Mouse (Mus musculus) forebrain, embryonic 13.5 days (tissue): ENCODE data around the gene Zzef1. TPM values are rescaled to one million over a fixed set of nuclear protein-coding genes. Genes with fewer than 3 reads are reported as not detected.

Experiments
- ATAC-seq: fragments of 200-750 bp; cut with Nextera tagmentation; 2 replicates; pipeline ENCODE4 v1.8.0; 2017
- H3K27ac ChIP-seq: fragments of 300-500 bp; sonication (generic); 2 replicates; pipeline ENCODE4 v1.5.1; 2015; ENCODE audit warnings: inconsistent platforms, mild to moderate bottlenecking, moderate library complexity
- H3K27me3 ChIP-seq: fragments of 300-500 bp; sonication (generic); 2 replicates; pipeline ENCODE4 v1.6.1; 2015; ENCODE audit warnings: mild to moderate bottlenecking, inconsistent platforms
- H3K36me3 ChIP-seq: fragments of 300-500 bp; sonication (generic); 2 replicates; pipeline ENCODE4 v1.6.1; 2015; ENCODE audit warnings: mild to moderate bottlenecking, inconsistent platforms; ENCODE audit not compliant: poor library complexity, severe bottlenecking
- H3K4me1 ChIP-seq: fragments of 300-500 bp; sonication (generic); 2 replicates; pipeline ENCODE4 v1.6.1; 2015; ENCODE audit warnings: inconsistent platforms
- H3K4me2 ChIP-seq: fragments of 300-500 bp; sonication (generic); 2 replicates; pipeline ENCODE4 v1.6.1; 2015; ENCODE audit warnings: inconsistent platforms, mild to moderate bottlenecking, moderate library complexity
- H3K4me3 ChIP-seq: fragments of 300-500 bp; sonication (generic); 2 replicates; pipeline ENCODE4 v1.5.1; 2015; ENCODE audit warnings: mild to moderate bottlenecking, inconsistent platforms
- H3K9ac ChIP-seq: fragments of 300-500 bp; sonication (generic); 2 replicates; pipeline ENCODE4 v1.6.1; 2015; ENCODE audit warnings: mild to moderate bottlenecking, inconsistent platforms
- H3K9me3 ChIP-seq: fragments of 300-500 bp; sonication (generic); replicated peaks from 2 replicates; pipeline ENCODE4 v1.6.1; 2016; ENCODE audit warnings: inconsistent platforms
- WGBS: fragments of 180-500 bp; shearing (Covaris S2); methylation state at CpG from one replicate; pipeline ENCODE4 v1.1.7; 2015; 5-methylcytosine and 5-hydroxymethylcytosine counted together
- polyA plus RNA-seq: library from polyadenylated mRNA; unstranded; fragments of >200 nt; fragmentation: Nextera tagmentation; extraction: Ambion mirVana; gene quantifications from 2 replicates; pipeline ENCODE4 v1.2.1, GENCODE M21; 2015

The Zzef1 gene
- polyA plus RNA-seq, 1 experiment from 2014 or later, result 10.8 TPM

DNA sequence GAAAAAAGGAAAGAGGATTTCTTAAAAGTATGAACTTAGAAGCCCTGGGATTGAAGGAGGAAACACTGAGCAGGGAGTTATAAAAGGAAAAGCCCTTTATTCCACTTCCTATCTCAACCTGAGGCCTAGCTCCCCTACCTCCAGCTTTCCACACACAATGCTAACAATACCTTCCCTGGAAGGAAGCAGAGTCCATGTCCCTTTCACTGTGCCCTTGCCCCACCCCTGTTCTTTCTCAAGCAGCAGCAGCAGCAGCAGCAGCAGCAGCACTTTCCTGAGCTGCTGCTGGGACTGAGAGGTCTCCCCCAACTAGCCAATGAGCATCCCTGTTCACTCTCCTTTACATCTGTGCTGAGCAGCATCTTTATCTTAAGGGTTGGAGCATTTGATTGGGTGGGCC, 17.1 kb upstream of the Zzef1 start:
- Histone ChIP-seq H3K27ac (no peak overlapping the region), H3K9me3 (no peaks in the 10 kb centered on the region), H3K27me3 (no peaks in the 10 kb centered on the region), H3K9ac (no peak overlapping the region), H3K4me1 (no peaks in the 10 kb centered on the region), H3K4me3 (no peak overlapping the region), H3K4me2 (no peak overlapping the region), H3K36me3 (no peaks in the 10 kb centered on the region)
- ATAC-seq, result no peak

DNA sequence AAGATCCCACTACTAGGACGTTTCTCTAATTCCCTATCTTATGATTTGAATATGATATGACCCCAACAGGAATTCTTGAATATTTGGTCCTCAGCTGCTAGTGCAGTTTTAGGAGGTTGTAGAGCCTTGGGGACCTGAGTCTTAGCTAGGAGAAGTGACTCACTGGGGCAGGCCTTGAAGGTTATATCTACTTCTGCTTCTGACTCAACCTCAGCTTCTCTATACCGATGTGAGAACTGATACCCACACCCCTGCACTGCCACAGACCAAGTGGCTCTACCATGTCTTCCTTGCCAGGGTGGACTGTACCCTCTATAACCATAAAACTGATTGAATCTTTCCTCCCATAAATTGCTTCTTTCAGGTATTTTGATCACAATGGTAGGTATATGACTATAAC, 13.9 kb upstream of the Zzef1 start:
- no peak overlapping the region for H3K9ac ChIP-seq
- no peaks in the 10 kb centered on the region for H3K9me3 ChIP-seq
- ATAC-seq, result no peak
- no peaks in the 10 kb centered on the region for H3K4me1 ChIP-seq
- no peaks in the 10 kb centered on the region for H3K27me3 ChIP-seq
- WGBS, result 74% methylated on average over 2 of the region's 2 CpGs
- H3K4me3 ChIP-seq, result no peak overlapping the region
- no peaks in the 10 kb centered on the region for H3K36me3 ChIP-seq
- no peak overlapping the region for H3K27ac ChIP-seq
- no peak overlapping the region for H3K4me2 ChIP-seq

DNA sequence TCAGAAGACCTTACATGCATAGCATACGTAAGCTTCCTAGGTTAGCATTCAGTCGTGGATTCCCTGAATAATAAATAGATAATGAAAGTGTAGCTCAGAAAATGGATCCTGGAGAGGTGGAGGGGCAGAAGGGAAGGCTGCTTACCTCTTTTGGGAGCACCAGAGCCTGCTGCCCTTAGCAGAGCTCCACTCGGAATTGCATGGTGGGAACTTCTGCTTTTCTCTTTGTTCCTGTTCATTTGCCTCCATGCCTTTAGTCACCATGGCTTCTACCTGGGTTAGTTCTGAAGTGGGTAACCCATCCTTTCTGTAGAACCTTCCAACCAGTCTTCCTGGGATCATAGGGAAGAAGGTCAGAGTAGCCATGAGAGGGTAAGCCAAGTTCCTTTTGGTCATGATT, 13.5 kb upstream of the Zzef1 start:
- H3K27me3 ChIP-seq, result no peaks in the 10 kb centered on the region
- H3K4me3 ChIP-seq, result no peak overlapping the region
- no peak for ATAC-seq
- no peaks in the 10 kb centered on the region for H3K36me3 ChIP-seq
- no peaks in the 10 kb centered on the region for H3K4me1 ChIP-seq
- H3K9me3 ChIP-seq, result no peaks in the 10 kb centered on the region
- H3K4me2 ChIP-seq, result no peak overlapping the region
- no peak overlapping the region for H3K27ac ChIP-seq
- H3K9ac ChIP-seq, result no peak overlapping the region
- 81% methylated on average over 3 of the region's 3 CpGs for WGBS

DNA sequence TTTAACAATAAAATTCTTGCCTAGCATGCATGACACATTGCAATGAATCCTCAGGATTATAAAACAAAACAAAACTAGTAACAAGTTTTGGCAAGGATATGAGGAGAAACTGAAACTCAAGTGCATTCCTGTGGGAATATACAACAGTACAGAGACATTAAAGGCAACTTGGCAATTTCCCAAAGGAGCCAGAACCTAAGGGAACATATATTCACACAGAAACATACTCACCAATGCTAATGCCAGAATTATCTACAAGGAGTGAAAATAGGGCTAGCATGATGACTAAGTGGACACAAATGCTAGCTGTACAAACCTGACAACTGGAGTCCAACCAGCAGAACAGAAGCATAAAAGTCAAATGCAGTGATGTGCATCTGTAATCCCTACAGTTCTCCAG, 4.0 kb upstream of the Zzef1 start:
- H3K4me3 ChIP-seq, result no peak overlapping the region
- no peak for ATAC-seq
- H3K36me3 ChIP-seq, result no peaks in the 10 kb centered on the region
- H3K9me3 ChIP-seq, result no peaks in the 10 kb centered on the region
- H3K4me2 ChIP-seq, result no peak overlapping the region
- H3K9ac ChIP-seq, result no peak overlapping the region
- H3K27ac ChIP-seq, result no peak overlapping the region
- no peaks in the 10 kb centered on the region for H3K27me3 ChIP-seq
- peaks cover 10% of the 10 kb centered on the region for H3K4me1 ChIP-seq

DNA sequence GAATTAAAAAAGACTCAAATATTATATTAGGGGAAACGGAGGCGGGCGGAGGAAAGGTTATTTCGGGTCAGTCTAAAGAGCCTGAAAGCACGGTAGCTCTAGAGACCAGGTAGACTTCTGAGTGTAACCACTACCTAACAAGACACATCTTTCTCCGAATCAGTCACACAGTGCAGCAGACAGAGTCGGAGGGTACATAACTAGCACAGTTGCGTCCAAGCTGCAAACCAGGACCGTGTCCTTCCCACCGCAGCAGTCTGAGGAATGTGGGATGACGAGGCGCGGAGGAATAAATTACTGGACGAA, 924 bp upstream of the Zzef1 start:
- Histone ChIP-seq H3K27me3 (no peaks in the 10 kb centered on the region), H3K4me3 (peak overlapping the region; percentile 97), H3K27ac (peak overlapping the region; percentile 85), H3K9ac (peak overlapping the region; percentile 92), H3K9me3 (no peaks in the 10 kb centered on the region), H3K36me3 (no peaks in the 10 kb centered on the region), H3K4me2 (peak overlapping the region; percentile 92), H3K4me1 (peaks cover 23% of the 10 kb centered on the region)
- peak; percentile 44 for ATAC-seq
- WGBS, result 18% methylated on average over 14 of the region's 14 CpGs

DNA sequence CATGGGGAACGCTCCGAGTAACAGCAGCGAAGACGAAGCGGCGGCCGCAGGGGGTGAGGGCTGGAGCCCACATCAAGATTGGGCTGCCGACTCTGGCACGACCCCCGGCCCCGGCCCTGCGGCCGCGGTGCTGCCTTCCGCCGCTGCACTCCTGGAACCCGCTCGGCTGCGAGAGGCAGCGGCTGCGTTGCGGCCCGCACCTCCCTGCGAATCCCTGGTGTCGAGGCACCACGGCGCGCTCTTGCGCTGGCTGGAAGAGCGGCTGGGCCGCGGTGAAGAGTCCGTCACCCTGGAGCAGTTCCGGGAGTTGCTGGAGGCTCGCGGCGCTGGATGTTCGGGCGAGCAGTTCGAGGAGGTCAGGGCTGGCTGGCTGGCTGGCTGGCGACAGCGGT, 266 bp downstream of the Zzef1 start:
- Histone ChIP-seq H3K4me1 (peaks cover 23% of the 10 kb centered on the region), H3K9ac (peak overlapping the region; percentile 92), H3K4me2 (peak overlapping the region; percentile 92), H3K4me3 (peak overlapping the region; percentile 97), H3K27me3 (no peaks in the 10 kb centered on the region), H3K9me3 (no peaks in the 10 kb centered on the region), H3K27ac (peak overlapping the region; percentile 27; the same call in 1 of the 2 replicates), H3K36me3 (no peaks in the 10 kb centered on the region)
- ATAC-seq, result no peak; the same call in 1 of the 2 replicates
- under 1% methylated on average over 42 of the region's 42 CpGs for WGBS

DNA sequence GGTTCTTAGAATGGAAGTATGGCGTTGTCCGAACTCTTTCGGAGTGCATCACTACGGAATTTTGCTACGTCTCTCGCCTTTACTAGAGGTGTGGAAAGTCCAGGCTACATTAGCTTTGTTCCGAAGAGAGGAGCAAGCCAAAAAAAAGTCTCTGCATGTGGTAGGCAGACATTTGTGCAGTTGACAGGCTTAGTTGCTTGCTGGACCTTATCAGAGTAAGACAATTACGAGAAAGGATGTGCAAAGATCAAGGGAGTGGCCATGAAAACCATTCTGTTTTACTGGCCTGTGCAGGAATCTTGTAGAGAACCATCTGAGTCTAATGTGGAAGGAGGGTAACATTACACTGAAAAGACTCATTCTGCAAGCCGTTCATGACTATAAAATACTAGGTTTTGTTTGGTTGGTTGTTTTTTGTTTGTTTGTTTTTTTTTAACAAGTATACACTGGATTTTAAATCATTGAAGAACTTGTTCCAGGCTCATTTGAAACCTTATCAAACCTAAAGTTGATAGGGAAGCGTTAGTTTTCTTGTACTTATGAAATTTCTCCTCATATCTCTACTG, 830 bp downstream of the Zzef1 start:
- no peaks in the 10 kb centered on the region for H3K27me3 ChIP-seq
- 21% methylated on average over 10 of the region's 10 CpGs for WGBS
- no peak overlapping the region for H3K27ac ChIP-seq
- peak overlapping the region; percentile 92 for H3K9ac ChIP-seq
- ATAC-seq, result no peak
- H3K36me3 ChIP-seq, result no peaks in the 10 kb centered on the region
- H3K4me3 ChIP-seq, result peak overlapping the region; percentile 97
- peaks cover 23% of the 10 kb centered on the region for H3K4me1 ChIP-seq
- no peaks in the 10 kb centered on the region for H3K9me3 ChIP-seq
- H3K4me2 ChIP-seq, result peak overlapping the region; percentile 92

DNA sequence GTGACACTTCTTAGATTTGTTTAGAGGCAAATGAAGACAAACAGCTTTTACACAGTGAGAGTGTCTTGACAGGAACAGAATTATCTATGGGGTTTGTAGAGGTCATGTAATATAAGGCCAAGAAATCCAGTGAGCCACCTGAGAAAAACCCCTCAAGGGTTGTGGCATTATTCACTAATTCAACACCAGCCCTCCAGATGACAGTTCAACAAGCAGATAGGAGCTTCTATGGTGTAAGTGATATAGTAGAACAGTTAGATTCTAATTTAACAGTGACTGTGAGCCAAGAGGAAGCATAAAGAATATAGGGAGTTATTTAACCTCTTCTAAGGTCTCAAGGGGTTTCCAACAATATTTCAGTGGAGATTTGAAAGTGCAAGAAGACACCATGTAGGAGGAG, 2.1 kb downstream of the Zzef1 start:
- no peak overlapping the region for H3K4me2 ChIP-seq
- no peak overlapping the region for H3K4me3 ChIP-seq
- no peaks in the 10 kb centered on the region for H3K36me3 ChIP-seq
- H3K9me3 ChIP-seq, result no peaks in the 10 kb centered on the region
- no peak overlapping the region for H3K27ac ChIP-seq
- no peak for ATAC-seq
- no peak overlapping the region for H3K9ac ChIP-seq
- no peaks in the 10 kb centered on the region for H3K27me3 ChIP-seq
- H3K4me1 ChIP-seq, result peaks cover 23% of the 10 kb centered on the region

DNA sequence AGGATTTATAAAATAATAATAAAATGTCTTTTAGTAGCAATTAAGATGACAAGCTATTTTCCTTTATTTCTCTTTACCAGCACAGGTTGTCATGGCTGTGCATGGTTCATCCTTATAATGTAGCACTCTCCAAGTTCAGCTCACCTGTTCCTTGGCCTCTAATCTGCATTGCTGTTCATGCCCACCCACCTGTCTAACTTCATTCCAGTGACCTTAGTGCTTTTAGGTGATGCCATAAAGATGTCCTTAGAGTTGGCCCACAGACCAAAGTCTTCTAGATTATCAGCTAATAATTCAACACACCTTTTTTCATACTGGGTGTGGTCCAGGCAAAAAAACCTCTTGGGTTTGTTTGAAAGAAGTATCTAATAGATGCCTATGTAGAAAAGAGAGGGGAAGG, 5.2 kb downstream of the Zzef1 start:
- no peak for ATAC-seq
- Histone ChIP-seq H3K4me1 (peaks cover 17% of the 10 kb centered on the region), H3K9ac (no peak overlapping the region), H3K9me3 (no peaks in the 10 kb centered on the region), H3K27ac (no peak overlapping the region), H3K27me3 (no peaks in the 10 kb centered on the region), H3K4me2 (no peak overlapping the region), H3K36me3 (no peaks in the 10 kb centered on the region), H3K4me3 (no peak overlapping the region)

DNA sequence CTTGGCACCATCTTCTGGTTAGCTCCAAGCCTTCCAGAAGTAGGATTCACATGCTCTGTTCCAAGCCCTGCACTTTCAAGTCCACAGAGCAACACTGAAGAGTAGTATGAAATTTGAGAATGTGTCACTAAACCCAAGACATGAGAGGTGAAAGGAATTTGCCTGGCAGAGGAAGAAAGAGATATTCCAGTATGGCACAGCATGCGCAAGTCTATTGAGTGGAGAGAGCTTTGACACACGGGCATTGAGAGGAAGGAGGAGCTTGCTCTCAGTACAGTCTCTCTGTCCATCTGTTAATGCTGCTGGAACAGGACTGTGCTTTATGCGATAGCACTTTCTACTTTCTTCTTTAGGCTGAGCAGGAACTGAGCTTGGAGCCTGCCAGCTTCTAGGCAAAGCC, 7.0 kb downstream of the Zzef1 start:
- H3K27me3 ChIP-seq, result no peaks in the 10 kb centered on the region
- H3K9me3 ChIP-seq, result no peaks in the 10 kb centered on the region
- peaks cover 8% of the 10 kb centered on the region; the same call in 1 of the 2 replicates for H3K4me1 ChIP-seq
- H3K4me3 ChIP-seq, result no peak overlapping the region
- no peak for ATAC-seq
- no peak overlapping the region for H3K4me2 ChIP-seq
- H3K36me3 ChIP-seq, result no peaks in the 10 kb centered on the region
- H3K9ac ChIP-seq, result no peak overlapping the region
- no peak overlapping the region for H3K27ac ChIP-seq
- 75% methylated on average over 3 of the region's 3 CpGs for WGBS

DNA sequence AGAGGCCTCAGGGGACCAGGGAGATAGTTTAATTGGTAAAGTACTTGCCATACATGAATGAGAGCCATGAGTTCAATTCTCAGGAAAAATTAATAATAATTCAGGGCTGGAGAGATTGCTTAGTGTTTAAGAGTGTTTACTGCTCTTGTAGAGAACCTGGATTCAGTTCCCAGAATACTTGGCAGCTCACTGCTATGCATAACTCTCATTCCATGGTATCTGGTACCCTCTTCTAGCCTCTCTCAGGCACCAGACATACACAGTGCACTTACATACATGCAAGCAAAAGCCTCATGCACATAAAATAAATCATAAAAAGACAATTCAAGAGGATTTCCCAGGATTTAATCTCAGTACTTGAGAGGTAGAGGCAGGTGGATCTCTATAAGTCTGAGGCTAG, 8.6 kb downstream of the Zzef1 start:
- Histone ChIP-seq H3K27me3 (no peaks in the 10 kb centered on the region), H3K4me2 (no peak overlapping the region), H3K36me3 (no peaks in the 10 kb centered on the region), H3K4me3 (no peak overlapping the region), H3K4me1 (0 out of 2 replicates have a peak, but pooled peaks cover 5% of the 10 kb centered on the region), H3K9me3 (no peaks in the 10 kb centered on the region), H3K27ac (no peak overlapping the region), H3K9ac (no peak overlapping the region)
- ATAC-seq, result no peak

DNA sequence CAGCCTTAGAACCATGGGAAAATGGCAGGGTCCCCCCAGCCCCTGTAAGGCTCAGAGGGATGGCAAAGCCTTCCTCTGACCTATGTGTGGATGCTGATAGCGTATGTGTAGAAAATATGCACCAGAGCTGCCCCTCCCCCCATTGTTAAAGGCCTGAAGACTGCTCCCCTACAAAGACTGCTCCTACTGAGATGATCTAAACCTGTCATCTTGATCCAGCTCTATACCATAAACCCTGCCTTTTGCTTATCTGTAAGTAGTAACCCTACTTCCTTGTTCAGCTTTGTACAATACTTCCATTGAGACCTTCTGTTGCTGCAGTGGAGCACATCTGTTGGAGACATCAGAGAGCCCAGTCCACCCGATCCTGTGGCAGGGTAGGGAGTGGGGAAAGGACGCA, 9.2 kb downstream of the Zzef1 start:
- Histone ChIP-seq H3K9me3 (no peaks in the 10 kb centered on the region), H3K9ac (no peak overlapping the region), H3K4me3 (no peak overlapping the region), H3K4me2 (no peak overlapping the region), H3K27ac (no peak overlapping the region), H3K36me3 (no peaks in the 10 kb centered on the region), H3K4me1 (0 out of 2 replicates have a peak, but pooled peaks cover 5% of the 10 kb centered on the region), H3K27me3 (no peaks in the 10 kb centered on the region)
- no peak for ATAC-seq
- WGBS, result 88% methylated on average over 3 of the region's 3 CpGs

DNA sequence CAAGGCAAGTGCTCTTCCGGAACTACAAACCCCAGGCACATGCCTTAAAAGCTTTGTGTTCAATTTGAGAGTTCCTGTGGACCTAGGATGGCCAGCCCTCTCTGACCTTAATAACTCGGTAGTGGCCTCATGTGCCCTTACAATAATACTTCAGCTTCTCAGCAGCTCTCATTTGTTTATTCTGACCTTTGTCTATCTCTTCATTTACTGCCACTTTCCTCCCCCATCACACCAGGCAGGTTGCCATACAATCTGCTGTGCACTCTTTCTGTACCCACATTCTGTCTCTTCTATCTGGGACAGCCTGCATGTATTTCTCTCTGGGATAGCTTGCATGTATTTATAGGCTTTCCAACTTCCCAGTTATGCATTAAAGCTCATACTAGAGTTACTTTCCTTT, 10.5 kb downstream of the Zzef1 start:
- H3K36me3 ChIP-seq, result no peaks in the 10 kb centered on the region
- no peaks in the 10 kb centered on the region for H3K27me3 ChIP-seq
- no peaks in the 10 kb centered on the region for H3K9me3 ChIP-seq
- H3K27ac ChIP-seq, result no peak overlapping the region
- H3K4me2 ChIP-seq, result no peak overlapping the region
- H3K4me3 ChIP-seq, result no peak overlapping the region
- no peak overlapping the region for H3K9ac ChIP-seq
- ATAC-seq, result no peak
- WGBS, result 75% methylated on average over 2 of the region's 2 CpGs
- 0 out of 2 replicates have a peak, but pooled peaks cover 5% of the 10 kb centered on the region for H3K4me1 ChIP-seq
